Mouse (Mus musculus): ENCODE measurements around the gene A530016L24Rik. TPM values are rescaled to one million over a fixed set of nuclear protein-coding genes. Genes with fewer than 3 reads are reported as not detected.

Gene A530016L24Rik
- polyA plus RNA-seq, 1 experiment from 2014 or later = 5.6 TPM

GRCm38 (mm10) chr12:112541483-112542091 lies 52.3 kb downstream of the A530016L24Rik start:
- Histone ChIP-seq H3K27ac (replicated peaks in 1 of 2; ENCODE audit: control insufficient read depth in 1 of 2, insufficient read depth in 1 of 2, low read depth in 2 of 2, low read length in 2 of 2) (no peak overlapping the region), H3K9me3 (ENCODE audit: control insufficient read depth, low read length) (no peaks in the 10 kb centered on the region), H3K4me3 (ENCODE audit: control insufficient read depth in 1 of 2, insufficient read depth in 1 of 2, low read depth in 1 of 2, low read length in 2 of 2) (no peak overlapping the region), H3K4me1 (ENCODE audit: control insufficient read depth in 2 of 2, insufficient read depth in 2 of 2, low read length in 2 of 2) (peaks cover 13 to 15% of the 10 kb centered on the region in 2 experiments; a peak in 3 of 4 replicates), H3K4me2 (ENCODE audit: low read length) (no peak overlapping the region), H3K36me3 (ENCODE audit: control insufficient read depth, insufficient read depth, low read length) (no peaks in the 10 kb centered on the region), H3K27me3 (ENCODE audit: control insufficient read depth, insufficient read depth, low read length) (0 out of 2 replicates have a peak, but pooled peaks cover 3% of the 10 kb centered on the region), H3K9ac (ENCODE audit: low read length) (no peak overlapping the region)
- WGBS = 49% methylated on average over 8 of the region's 8 CpGs
- ATAC-seq (ENCODE audit: insufficient number of reproducible peaks, insufficient read depth, low FRiP score, low read depth) = no peak

GRCm38 (mm10) chr12:112542257-112542919 lies 53.1 kb downstream of the A530016L24Rik start:
- no peak for ATAC-seq (ENCODE audit: insufficient number of reproducible peaks, insufficient read depth, low FRiP score, low read depth)
- H3K27me3 ChIP-seq (ENCODE audit: control insufficient read depth, insufficient read depth, low read length) = 0 out of 2 replicates have a peak, but pooled peaks cover 3% of the 10 kb centered on the region
- no peak overlapping the region for H3K4me2 ChIP-seq (ENCODE audit: low read length)
- no peak overlapping the region for H3K4me3 ChIP-seq (ENCODE audit: control insufficient read depth in 1 of 2, insufficient read depth in 1 of 2, low read depth in 1 of 2, low read length in 2 of 2)
- H3K27ac ChIP-seq (replicated peaks in 1 of 2; ENCODE audit: control insufficient read depth in 1 of 2, insufficient read depth in 1 of 2, low read depth in 2 of 2, low read length in 2 of 2) = no peak overlapping the region
- H3K9me3 ChIP-seq (ENCODE audit: control insufficient read depth, low read length) = no peaks in the 10 kb centered on the region
- no peaks in the 10 kb centered on the region for H3K36me3 ChIP-seq (ENCODE audit: control insufficient read depth, insufficient read depth, low read length)
- H3K4me1 ChIP-seq (ENCODE audit: control insufficient read depth in 2 of 2, insufficient read depth in 2 of 2, low read length in 2 of 2) = peaks cover 13 to 15% of the 10 kb centered on the region in 2 experiments; a peak in 3 of 4 replicates
- WGBS = 73% methylated on average over 13 of the region's 13 CpGs
- no peak overlapping the region for H3K9ac ChIP-seq (ENCODE audit: low read length)

- 0 out of 2 replicates have a peak, but pooled peaks cover 3% of the 10 kb centered on the region for H3K27me3 ChIP-seq (ENCODE audit: control insufficient read depth, insufficient read depth, low read length)
- H3K9ac ChIP-seq (ENCODE audit: low read length) = no peak overlapping the region
- no peak overlapping the region for H3K27ac ChIP-seq (replicated peaks in 1 of 2; ENCODE audit: control insufficient read depth in 1 of 2, insufficient read depth in 1 of 2, low read depth in 2 of 2, low read length in 2 of 2)
- 5% methylated on average over 11 of the region's 11 CpGs for WGBS
- ATAC-seq (ENCODE audit: insufficient number of reproducible peaks, insufficient read depth, low FRiP score, low read depth) = no peak
- H3K36me3 ChIP-seq (ENCODE audit: control insufficient read depth, insufficient read depth, low read length) = no peaks in the 10 kb centered on the region
- H3K9me3 ChIP-seq (ENCODE audit: control insufficient read depth, low read length) = no peaks in the 10 kb centered on the region
- peaks cover 13 to 15% of the 10 kb centered on the region in 2 experiments; a peak in 3 of 4 replicates for H3K4me1 ChIP-seq (ENCODE audit: control insufficient read depth in 2 of 2, insufficient read depth in 2 of 2, low read length in 2 of 2)
- H3K4me2 ChIP-seq (ENCODE audit: low read length) = no peak overlapping the region
- no peak overlapping the region for H3K4me3 ChIP-seq (ENCODE audit: control insufficient read depth in 1 of 2, insufficient read depth in 1 of 2, low read depth in 1 of 2, low read length in 2 of 2)
Measured at GRCm38 (mm10) chr12:112542920-112543300, 53.7 kb downstream of the A530016L24Rik start.

- no peak overlapping the region for H3K4me3 ChIP-seq (ENCODE audit: control insufficient read depth in 1 of 2, insufficient read depth in 1 of 2, low read depth in 1 of 2, low read length in 2 of 2)
- H3K27me3 ChIP-seq (ENCODE audit: control insufficient read depth, insufficient read depth, low read length) = 0 out of 2 replicates have a peak, but pooled peaks cover 3% of the 10 kb centered on the region
- H3K9me3 ChIP-seq (ENCODE audit: control insufficient read depth, low read length) = no peaks in the 10 kb centered on the region
- H3K36me3 ChIP-seq (ENCODE audit: control insufficient read depth, insufficient read depth, low read length) = no peaks in the 10 kb centered on the region
- peaks cover 13 to 15% of the 10 kb centered on the region in 2 experiments; a peak in 3 of 4 replicates for H3K4me1 ChIP-seq (ENCODE audit: control insufficient read depth in 2 of 2, insufficient read depth in 2 of 2, low read length in 2 of 2)
- no peak overlapping the region for H3K27ac ChIP-seq (replicated peaks in 1 of 2; ENCODE audit: control insufficient read depth in 1 of 2, insufficient read depth in 1 of 2, low read depth in 2 of 2, low read length in 2 of 2)
- peak; percentile 13; the same call in 1 of the 2 replicates for ATAC-seq (ENCODE audit: insufficient number of reproducible peaks, insufficient read depth, low FRiP score, low read depth)
- no peak overlapping the region for H3K9ac ChIP-seq (ENCODE audit: low read length)
- WGBS = 76% methylated on average over 9 of the region's 9 CpGs
- H3K4me2 ChIP-seq (ENCODE audit: low read length) = no peak overlapping the region
Measured at GRCm38 (mm10) chr12:112543941-112544340, 54.7 kb downstream of the A530016L24Rik start.

- Histone ChIP-seq H3K27ac (replicated peaks in 1 of 2; ENCODE audit: control insufficient read depth in 1 of 2, insufficient read depth in 1 of 2, low read depth in 2 of 2, low read length in 2 of 2) (no peak overlapping the region), H3K4me1 (ENCODE audit: control insufficient read depth in 2 of 2, insufficient read depth in 2 of 2, low read length in 2 of 2) (peaks cover 13 to 15% of the 10 kb centered on the region in 2 experiments; a peak in 3 of 4 replicates), H3K9ac (ENCODE audit: low read length) (no peak overlapping the region), H3K4me3 (ENCODE audit: control insufficient read depth in 1 of 2, insufficient read depth in 1 of 2, low read depth in 1 of 2, low read length in 2 of 2) (no peak overlapping the region), H3K36me3 (ENCODE audit: control insufficient read depth, insufficient read depth, low read length) (no peaks in the 10 kb centered on the region), H3K9me3 (ENCODE audit: control insufficient read depth, low read length) (no peaks in the 10 kb centered on the region), H3K27me3 (ENCODE audit: control insufficient read depth, insufficient read depth, low read length) (0 out of 2 replicates have a peak, but pooled peaks cover 3% of the 10 kb centered on the region), H3K4me2 (ENCODE audit: low read length) (no peak overlapping the region)
- no peak for ATAC-seq (ENCODE audit: insufficient number of reproducible peaks, insufficient read depth, low FRiP score, low read depth)
- WGBS = 35% methylated on average over 12 of the region's 12 CpGs
Measured at GRCm38 (mm10) chr12:112544946-112545701, 55.9 kb downstream of the A530016L24Rik start.

GRCm38 (mm10) chr12:112546110-112546509 lies 56.9 kb downstream of the A530016L24Rik start:
- Histone ChIP-seq H3K4me2 (ENCODE audit: low read length) (no peak overlapping the region), H3K27ac (replicated peaks in 1 of 2; ENCODE audit: control insufficient read depth in 1 of 2, insufficient read depth in 1 of 2, low read depth in 2 of 2, low read length in 2 of 2) (no peak overlapping the region), H3K9me3 (ENCODE audit: control insufficient read depth, low read length) (no peaks in the 10 kb centered on the region), H3K9ac (ENCODE audit: low read length) (no peak overlapping the region), H3K36me3 (ENCODE audit: control insufficient read depth, insufficient read depth, low read length) (no peaks in the 10 kb centered on the region), H3K4me3 (ENCODE audit: control insufficient read depth in 1 of 2, insufficient read depth in 1 of 2, low read depth in 1 of 2, low read length in 2 of 2) (no peak overlapping the region), H3K27me3 (ENCODE audit: control insufficient read depth, insufficient read depth, low read length) (0 out of 2 replicates have a peak, but pooled peaks cover 3% of the 10 kb centered on the region), H3K4me1 (ENCODE audit: control insufficient read depth in 2 of 2, insufficient read depth in 2 of 2, low read length in 2 of 2) (peaks cover 10 to 12% of the 10 kb centered on the region in 2 experiments; a peak in 3 of 4 replicates)
- WGBS = 93% methylated on average over 8 of the region's 8 CpGs
- no peak for ATAC-seq (ENCODE audit: insufficient number of reproducible peaks, insufficient read depth, low FRiP score, low read depth)

GRCm38 (mm10) chr12:112549287-112549686 lies 60.0 kb downstream of the A530016L24Rik start:
- no peak overlapping the region for H3K9ac ChIP-seq (ENCODE audit: low read length)
- peaks cover 0 to 6% of the 10 kb centered on the region in 2 experiments; a peak in 1 of 4 replicates for H3K4me1 ChIP-seq (ENCODE audit: control insufficient read depth in 2 of 2, insufficient read depth in 2 of 2, low read length in 2 of 2)
- 87% methylated on average over 1 of the region's 1 CpGs for WGBS
- no peaks in the 10 kb centered on the region for H3K36me3 ChIP-seq (ENCODE audit: control insufficient read depth, insufficient read depth, low read length)
- H3K27me3 ChIP-seq (ENCODE audit: control insufficient read depth, insufficient read depth, low read length) = no peaks in the 10 kb centered on the region
- H3K9me3 ChIP-seq (ENCODE audit: control insufficient read depth, low read length) = no peaks in the 10 kb centered on the region
- no peak overlapping the region for H3K4me3 ChIP-seq (ENCODE audit: control insufficient read depth in 1 of 2, insufficient read depth in 1 of 2, low read depth in 1 of 2, low read length in 2 of 2)
- ATAC-seq (ENCODE audit: insufficient number of reproducible peaks, insufficient read depth, low FRiP score, low read depth) = no peak
- no peak overlapping the region for H3K4me2 ChIP-seq (ENCODE audit: low read length)
- H3K27ac ChIP-seq (replicated peaks in 1 of 2; ENCODE audit: control insufficient read depth in 1 of 2, insufficient read depth in 1 of 2, low read depth in 2 of 2, low read length in 2 of 2) = no peak overlapping the region
